Mouse (Mus musculus) left cerebral cortex, postnatal 36 days (tissue): ENCODE measurements around the gene Sik3. TPM values are rescaled to one million over a fixed set of nuclear protein-coding genes. Genes with fewer than 3 reads are reported as not detected.
A peak's percentile ranks its signal among the peaks of the same experiment; 100 is the strongest.

Experiments used
- DNase-seq, 2 experiments: peaks; one replicate each; pipeline ENCODE4 v3.0.0; 2021 to 2022; ENCODE audit warnings: low spot score in 2 of 2, mixed read lengths in 1 of 2
- intact Hi-C: fragments of 180-260 bp; cut with DNase I; formaldehyde crosslinking; loops from one replicate; pipeline ENCODE4 v1.15.1; 2025
- total RNA-seq, 2 experiments: library from RNA; stranded (reverse); gene quantifications; 2 replicates each; pipeline ENCODE4 v1.2.3; 2021

The Sik3 gene
- total RNA-seq, 2 experiments from 2014 or later: 119 to 130 TPM

DNA sequence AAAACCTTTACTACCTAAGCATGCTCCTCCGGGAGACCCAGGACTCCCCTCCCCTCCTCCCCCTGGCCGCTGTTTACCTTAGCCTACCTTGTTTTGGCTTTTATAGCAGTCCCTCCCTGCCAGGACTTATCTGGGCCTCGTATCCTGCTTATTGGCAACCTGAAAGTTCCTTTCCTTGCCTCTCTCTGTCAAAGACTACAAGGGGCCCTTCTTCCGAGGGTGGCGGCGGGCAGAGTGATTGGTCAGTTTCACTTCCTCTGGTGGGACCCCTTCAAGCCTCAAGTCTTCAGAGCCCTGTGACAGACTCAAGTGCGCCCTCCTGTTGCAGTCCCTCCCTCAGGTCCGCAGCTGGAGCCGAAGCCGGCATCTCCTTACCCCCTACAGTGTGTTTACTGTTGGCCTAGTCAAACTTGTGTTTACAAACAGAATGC lies 1.6 kb downstream of the Sik3 start:
- intact Hi-C loops: loop anchor here (5.0 kb wide), 1 partner anchor 68 kb away; no protein-coding TSS in a partner anchor
- peak in 1 of 2 experiments; percentile 38 for DNase-seq

DNA sequence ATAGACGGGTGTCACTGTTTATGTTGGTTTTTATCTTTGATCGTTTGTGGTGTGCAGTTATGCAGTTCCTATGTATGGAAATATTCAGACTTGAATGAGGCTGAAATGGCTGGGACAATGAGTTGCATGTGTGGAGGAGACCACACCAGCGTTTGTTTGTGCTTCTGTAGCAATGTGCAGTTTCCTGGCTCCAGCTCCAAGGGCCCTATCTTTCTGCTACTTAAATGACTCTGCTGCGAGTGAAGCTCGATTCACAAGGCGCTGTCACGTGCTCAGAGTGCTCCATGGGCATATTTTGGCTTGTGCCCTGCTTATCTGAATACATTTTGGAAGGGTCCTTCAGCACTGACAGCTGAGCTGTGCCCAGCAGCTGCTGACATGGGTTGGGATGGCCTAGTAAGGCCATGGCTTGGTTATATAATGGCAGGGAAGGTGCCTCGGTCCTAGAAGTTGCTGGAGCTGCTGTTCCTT lies 2.5 kb downstream of the Sik3 start:
- DNase-seq: peak; percentile 60 to 65
- intact Hi-C loops: no loop called here

DNA sequence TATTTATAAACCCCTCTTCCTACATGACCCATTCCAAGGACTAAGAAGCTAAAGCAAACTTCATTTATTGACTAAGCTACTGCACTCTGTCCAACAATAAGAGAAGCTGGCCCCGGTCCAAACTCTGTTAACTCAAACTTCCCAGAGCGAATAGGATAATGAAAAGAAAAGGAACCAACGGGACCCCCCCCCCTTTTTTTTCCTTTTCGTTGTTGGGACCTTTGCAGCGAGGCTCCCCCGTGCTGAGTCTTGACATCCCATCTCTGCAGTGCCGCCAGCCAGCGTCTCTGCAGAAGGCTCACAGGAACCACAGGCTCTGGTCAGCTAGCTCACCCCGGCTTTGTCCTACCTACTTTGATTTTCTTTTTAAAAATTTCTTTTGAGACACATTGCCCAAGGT lies 3.2 kb downstream of the Sik3 start:
- intact Hi-C loops: no loop called here
- DNase-seq: no peak

DNA sequence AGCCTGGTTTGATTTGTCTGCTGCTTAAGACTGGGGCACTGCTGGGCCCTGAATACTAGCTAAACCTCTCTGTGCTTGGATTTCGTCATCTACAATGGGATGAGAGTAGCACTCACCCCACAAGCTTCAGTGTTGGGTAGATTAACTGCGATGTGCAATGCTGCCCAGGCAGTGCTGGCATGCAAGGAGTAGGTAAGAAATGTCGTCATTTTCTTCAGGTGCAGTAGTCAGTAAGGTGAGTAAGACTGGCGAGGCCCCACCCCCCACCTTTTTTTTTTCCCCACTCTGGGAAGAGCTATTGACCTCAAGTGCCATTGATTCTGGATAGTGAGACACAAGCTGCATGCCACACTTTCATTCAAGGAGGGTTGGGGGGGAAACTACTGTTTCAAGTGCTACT lies 3.8 kb downstream of the Sik3 start:
- intact Hi-C loops: no loop called here
- DNase-seq: no peak

DNA sequence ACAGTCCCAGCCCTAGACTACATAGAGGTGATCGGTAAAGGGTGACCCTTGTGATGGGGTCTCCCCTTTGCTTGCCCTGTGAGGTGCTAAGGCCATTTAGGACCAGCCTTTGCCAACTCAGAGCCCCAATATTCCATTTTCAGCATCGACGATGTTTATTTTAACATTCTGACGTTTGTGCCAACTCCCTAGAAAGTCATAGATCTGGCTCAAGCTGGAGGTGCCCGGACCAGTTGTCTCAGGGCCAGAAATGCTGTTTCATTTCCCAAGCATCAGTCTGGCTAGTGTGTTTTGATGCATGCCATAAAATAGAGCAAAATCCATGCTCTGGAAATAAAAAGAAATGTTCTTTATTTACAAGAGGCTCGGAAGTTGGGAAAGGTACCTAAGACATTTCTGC lies 5.7 kb downstream of the Sik3 start:
- DNase-seq: no peak
- intact Hi-C loops: no loop called here

DNA sequence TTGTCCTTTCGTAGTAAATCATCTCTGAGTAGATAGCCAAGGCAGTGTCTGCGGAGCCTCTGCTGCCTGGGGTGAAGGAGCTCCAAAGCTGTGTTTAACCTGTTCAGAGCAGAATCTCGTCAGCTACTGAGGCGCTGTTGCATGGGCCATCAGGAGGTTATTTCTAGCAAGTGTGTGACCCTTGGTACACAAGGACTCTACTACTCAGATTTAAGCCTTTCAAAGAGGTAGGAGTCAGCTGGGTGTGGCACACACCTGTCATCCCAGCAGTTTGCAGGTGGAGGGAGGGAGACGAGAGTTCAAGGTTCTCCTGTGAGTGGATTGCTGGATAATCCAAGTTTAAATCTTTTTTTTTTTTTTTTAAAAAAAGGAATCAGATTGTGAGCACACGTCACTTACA lies 7.4 kb downstream of the Sik3 start:
- DNase-seq: no peak
- intact Hi-C loops: no loop called here

DNA sequence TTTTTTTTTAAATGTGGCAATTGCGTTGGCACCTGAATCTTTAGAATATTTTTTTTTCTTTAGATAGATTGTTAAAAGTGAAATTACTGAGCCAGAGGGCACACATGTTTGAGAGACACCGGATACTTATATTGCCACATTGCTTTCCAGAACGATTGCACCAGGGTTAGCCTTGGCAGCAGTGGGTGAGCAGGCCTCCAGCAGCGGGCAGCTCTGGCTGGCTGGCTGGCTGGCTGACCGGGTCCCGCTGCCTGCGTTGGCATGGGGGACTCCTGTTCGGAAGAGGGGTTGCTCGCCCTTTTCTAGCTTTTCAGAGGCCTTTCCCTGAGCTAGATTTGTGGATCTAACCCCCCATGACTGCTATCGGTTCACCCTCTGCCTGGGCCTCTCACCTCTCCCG lies 11.0 kb downstream of the Sik3 start:
- intact Hi-C loops: no loop called here
- DNase-seq: no peak

DNA sequence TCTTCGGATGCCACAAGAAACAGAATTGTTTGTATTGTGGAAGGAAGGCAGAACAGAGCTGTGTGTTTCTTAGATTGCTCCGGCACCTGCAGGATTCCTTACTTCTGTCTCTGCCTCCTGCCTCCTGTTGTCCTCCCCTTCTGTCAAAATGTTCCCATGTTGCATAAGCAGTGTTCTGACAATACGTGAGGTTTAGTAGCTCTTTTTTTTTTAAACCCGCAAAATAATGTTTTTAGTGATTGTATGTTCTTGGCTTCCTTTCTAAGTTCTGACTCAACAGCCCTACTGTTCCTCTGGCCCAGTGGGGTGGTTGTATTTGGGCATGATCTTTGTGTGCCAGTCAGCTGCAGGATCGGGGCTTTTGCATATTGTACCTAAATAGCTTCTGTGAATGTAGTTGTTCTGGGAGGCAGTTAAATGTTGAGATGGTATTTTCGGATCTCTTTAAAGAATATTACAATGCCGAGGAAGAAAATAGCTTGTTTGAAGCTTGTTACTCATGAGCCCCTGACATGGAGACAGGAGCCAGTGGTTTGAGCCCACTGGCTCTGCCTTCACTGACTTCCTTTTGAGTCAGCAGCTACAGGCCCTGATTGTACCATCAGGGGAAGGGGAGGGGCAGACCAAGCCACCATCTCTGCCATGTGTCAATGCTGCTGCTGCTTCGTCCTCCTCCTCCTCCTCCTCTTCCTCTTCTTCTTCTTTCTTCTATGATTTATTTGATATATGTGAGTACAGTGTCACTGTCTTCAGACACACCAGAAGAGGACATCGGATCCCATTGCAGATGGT lies 13.6 kb downstream of the Sik3 start:
- intact Hi-C loops: loop anchor here (2.0 kb wide), 1 partner anchor 57 kb away; no protein-coding TSS in a partner anchor
- peak; percentile 17 to 23 for DNase-seq

DNA sequence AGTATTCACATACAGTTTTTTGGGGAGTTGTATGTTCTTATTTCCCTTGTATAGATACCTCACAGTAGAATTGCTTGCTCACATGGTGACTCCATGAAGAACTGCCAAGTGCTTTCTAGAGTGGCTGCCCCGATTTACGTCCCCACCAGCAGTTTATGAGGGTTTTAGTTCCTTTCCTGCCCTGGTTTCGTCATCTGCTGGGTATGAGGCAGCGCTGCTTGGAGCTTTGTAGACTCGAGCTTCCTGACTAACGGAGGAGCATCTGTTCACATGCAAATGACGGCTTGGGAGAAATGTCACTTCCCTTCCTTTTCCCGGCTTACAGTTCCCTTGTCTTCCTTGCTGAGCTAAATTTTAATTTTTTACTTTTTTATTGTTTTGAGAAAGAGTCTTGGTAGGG lies 15.4 kb downstream of the Sik3 start:
- intact Hi-C loops: loop anchor here (2.0 kb wide), 1 partner anchor 55 kb away; no protein-coding TSS in a partner anchor
- peak in 1 of 2 experiments; percentile 20 for DNase-seq

DNA sequence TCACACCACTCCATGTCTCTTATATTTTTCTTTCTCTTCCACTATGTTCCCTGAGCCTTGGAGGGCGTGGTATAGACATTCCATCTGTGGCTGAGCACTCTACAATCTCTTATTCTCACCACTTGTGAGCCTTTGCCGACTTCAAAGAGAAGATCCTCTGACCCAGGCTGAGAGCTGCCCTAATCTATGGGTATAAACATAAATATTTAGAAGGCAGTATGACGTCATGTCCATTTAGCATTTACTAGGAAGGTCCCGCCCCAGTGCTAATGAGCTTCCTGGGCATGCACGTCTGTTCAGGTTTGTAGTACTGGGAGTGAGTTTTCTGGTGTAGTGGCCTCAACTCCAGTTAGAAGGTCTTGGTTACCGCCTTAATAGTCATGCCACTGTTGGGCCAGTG lies 16.9 kb downstream of the Sik3 start:
- intact Hi-C loops: no loop called here
- DNase-seq: no peak

DNA sequence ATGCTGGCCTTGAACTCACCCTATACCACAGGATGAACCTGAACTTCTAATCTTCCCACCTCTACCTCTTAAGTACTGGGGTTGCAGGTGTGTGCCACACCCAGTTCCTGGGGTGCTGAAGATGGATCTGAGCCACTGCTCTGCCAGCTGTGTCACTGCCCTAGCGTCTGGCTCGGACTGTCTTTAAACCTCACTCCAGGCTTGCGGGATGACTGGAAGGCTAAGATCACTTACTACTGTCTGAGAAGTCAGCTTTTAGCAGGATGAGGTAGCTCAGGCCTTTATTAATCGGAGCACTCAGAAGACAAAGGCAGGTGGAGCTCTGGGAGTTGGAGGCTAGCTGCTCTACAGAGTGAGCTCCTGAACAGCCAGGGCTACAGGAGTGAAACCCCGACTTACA lies 17.6 kb downstream of the Sik3 start:
- no peak for DNase-seq
- intact Hi-C loops: no loop called here

DNA sequence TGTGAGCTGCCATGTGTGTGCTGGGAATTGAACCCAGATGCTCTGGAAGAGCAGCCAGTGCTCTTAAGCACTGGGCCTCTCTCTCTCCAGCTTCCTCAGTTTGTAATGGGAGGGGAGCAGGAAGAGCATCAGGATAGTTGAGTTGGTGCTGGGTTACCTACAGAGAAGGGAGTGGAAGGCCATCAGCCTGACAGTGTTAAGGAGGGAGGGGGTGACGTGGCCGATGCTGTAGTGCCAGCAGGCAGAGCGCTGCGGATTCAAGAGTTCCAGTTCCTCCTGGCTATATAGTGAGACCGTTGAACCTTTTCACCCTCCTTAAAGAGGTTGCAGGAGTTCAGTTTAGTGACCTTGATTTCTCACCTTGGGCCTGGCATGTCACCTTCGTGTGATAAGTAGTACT lies 18.3 kb downstream of the Sik3 start:
- no peak for DNase-seq
- intact Hi-C loops: no loop called here

DNA sequence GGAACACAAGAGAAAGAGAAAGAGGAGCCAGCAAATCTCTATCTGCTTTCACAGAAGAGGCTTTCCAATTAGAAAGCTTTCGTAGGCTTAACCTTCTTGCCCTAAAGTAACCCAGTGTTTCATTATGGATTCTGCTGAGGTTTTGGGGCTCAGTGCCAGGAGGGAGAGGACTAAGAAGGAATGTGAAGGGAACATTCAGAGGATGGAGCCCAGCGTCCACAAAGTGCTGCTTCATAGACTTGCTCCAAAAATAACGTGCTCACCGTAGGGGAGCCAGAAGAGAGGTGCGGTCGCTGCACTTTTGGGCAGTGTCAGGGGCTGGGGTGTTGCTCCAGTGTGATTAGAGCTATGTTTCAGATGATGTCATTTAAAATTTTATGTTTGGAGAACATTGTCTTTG lies 19.6 kb downstream of the Sik3 start:
- intact Hi-C loops: no loop called here
- DNase-seq: no peak

DNA sequence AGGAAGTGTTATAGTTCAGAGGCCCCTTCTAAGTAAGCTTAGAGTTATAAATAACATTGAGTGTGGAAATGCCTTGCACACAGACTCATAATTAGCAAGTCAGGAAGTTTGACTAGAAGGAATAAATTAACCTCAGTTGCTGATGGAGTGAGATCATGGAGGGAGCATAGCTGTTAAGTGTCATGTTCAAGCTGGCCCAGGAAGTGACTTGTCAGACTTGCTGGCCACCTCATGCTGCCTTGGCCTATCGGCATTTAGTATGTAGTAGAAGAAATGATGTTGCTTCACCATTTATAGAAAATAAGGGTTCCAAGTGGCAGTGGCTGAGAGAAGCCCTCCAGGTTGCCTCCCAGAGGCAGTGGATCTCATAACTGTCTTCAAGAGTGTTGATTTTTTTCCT lies 20.4 kb downstream of the Sik3 start:
- DNase-seq: no peak
- intact Hi-C loops: no loop called here

DNA sequence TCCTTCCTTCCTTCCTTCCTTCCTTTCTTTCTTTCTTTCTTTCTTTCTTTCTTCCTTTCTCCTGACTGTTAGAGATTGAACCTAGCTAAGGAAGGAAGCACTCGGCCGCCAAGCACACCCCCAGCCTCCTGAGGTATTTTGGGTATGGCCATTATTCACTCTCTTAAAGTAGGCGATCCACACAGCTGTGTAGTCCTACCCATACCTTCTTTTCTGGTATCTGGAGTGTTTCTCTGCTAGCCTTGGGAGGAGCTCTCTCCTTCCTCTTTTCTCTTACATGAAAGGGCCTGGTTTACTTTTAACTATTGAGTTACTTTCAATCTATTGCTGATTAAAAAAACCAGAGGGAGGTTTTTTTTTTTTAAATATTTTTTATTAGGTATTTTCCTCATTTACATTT lies 21.2 kb downstream of the Sik3 start:
- DNase-seq: no peak
- intact Hi-C loops: no loop called here

DNA sequence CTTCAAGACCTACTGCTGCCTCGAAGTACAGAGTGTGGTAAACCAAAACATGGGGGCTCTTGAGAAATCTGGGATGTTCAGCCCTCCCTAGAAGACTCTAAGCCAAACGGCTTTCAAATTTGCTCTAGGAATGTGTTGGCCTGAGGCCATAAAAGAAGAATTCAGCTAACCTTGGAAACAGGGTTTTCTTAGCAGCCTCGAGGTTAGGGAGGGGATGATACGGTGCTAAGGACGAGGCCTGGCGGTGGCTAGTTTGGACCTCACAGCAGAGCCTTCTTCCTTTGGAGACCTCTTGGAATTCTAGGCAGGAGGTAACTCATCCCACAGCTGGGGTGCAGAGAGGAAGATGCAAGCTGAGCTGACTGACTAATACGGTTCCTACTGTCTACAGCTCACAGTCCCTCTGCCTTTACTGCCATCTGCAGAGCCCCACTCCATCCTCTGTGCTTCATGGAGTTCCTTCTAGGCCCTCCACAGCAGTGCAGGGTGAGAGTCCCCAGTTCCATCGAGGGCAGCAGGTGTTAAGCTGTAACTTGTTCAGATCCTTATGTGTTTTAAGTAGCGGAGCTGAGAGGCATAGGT lies 22.8 kb downstream of the Sik3 start:
- no peak for DNase-seq
- intact Hi-C loops: no loop called here

DNA sequence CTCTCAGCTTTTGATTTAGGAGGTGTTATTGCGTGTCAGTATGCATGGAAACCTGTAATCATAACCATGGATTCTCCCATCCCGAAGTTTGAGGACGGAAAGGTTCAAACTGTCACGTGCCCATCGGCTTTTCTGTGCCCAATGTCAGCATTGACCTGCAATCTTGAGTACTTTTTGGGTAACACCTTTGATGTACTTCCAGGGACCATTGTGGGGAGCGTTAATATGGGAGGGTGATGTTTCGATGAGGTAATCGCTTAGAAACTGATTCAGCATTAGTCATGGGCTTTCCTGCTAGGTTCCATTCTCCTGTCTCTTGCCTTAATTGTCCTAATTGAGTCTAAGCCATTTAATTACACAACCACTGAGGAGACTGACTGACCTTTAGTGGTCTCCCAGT lies 24.3 kb downstream of the Sik3 start:
- intact Hi-C loops: no loop called here

DNA sequence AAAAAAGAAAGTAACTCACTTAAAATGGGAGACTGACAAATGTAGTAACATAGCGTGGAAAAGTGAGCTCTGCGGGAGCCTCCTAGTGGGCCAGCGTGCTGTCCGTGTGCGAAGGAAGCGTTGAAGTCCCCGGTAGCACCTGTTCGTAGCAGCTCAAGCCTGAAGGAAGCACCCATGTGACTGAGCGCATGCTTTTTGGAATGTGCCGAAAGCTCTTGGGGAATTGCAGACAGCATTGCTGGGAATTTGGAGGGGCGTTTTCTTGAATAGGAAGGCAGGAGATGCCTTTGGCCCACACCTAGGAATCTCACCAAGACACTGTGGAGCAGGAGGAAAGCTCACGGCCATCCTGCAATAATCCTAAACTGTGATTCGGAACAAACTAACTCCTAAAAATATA lies 26.2 kb downstream of the Sik3 start:
- no peak for DNase-seq
- intact Hi-C loops: no loop called here

More for the DNA sequence above, 24.3 kb downstream of the Sik3 start:
- DNase-seq: no peak

DNA sequence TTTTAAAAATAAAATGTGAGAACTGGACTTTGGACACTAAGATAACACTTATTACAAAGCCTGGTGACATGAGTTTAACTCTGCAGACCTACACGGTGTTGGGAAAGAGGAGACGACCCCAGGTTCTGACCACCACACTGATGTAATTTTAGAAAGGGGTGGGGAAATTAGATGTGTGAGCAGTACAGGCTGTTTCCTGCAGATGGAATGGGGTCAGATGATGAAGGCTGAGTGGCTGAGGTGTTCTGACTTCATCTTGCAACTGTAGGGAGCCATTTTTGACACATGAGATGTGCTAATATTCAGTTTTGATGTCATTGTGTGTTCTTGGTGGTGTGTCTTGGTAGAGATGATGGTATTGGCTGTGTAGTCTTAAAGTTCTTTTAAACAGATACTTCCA lies 28.6 kb downstream of the Sik3 start:
- intact Hi-C loops: no loop called here
- no peak for DNase-seq

DNA sequence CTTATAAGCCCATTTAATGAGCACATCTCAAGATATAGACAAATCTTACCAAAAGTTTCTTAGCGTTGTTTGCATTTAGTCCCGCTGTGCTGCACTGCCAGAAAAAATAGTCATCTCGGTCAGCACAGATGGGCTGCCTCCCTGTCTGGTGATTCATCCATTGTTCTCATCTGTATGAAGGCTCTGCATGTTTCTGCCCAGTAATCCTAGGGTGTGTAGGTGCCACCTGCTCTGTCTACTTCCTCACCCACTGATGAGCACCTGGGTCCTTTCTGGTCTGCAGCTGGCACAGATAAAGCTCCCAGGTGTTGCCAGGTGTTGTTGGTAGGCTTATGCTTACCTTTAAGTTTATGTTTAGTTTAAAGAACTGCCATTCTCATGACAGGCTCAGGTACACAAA lies 29.8 kb downstream of the Sik3 start:
- DNase-seq: peak; percentile 19 to 27
- intact Hi-C loops: no loop called here

DNA sequence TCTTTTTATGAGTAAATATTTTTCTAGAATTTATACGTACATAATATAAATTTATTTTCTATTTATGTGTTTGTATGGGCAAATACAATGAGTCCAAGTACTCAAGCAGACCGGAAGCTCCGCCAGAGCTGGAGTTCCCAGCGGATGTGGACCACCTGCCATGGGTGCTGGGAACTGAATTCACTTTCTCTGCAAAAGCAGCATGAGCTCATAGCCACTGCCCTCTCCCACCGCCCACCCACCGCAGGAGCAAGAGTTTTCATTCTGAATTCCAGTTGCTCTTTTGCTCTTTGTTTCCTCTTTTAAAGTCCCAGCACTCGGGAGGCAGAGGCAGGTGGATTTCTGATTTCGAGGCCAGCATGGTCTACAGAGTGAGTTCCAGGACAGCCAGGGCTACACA lies 31.0 kb downstream of the Sik3 start:
- no peak for DNase-seq
- intact Hi-C loops: no loop called here
